Mouse (Mus musculus): ENCODE results near the gene Gm3573.
A peak's percentile ranks its signal among the peaks of the same experiment; 100 is the strongest.
"Not testable (repeated sequence)": the region's sequence is repeated elsewhere in the genome, so short reads cannot be mapped to it uniquely, and the experiment has no call there.

The Gm3573 gene

GRCm38 (mm10) chr14:42190691-42191090 lies at the start of gene Gm3573:
Gene Gm3573, minus strand, starts transcription at chr14:42190791.
- DNase-seq (ENCODE audit: low spot score in 2 of 2): not testable (repeated sequence)

GRCm38 (mm10) chr14:42216766-42217537 lies 26.4 kb upstream of the Gm3573 start:
- not testable (repeated sequence) for DNase-seq (ENCODE audit: low spot score in 2 of 2)

GRCm38 (mm10) chr14:42183936-42184335 lies 6.7 kb downstream of the Gm3573 start:
- peak in 1 of 2 experiments; percentile 4 for DNase-seq (ENCODE audit: low spot score in 2 of 2)

- not testable (repeated sequence) for DNase-seq (ENCODE audit: low spot score in 2 of 2)
Measured at GRCm38 (mm10) chr14:42162522-42162921, 28.1 kb downstream of the Gm3573 start, which contains the start of gene Gm17027. Gene Gm17027, minus strand, starts transcription at chr14:42162622.

All from frontal cortex, postnatal 10 days (tissue).